Mouse (Mus musculus) kidney, adult 2 months (tissue): ENCODE measurements around the gene Il17re. TPM values are rescaled to one million over a fixed set of nuclear protein-coding genes. Genes with fewer than 3 reads are reported as not detected.

Experiments
- DNase-seq: peaks from one replicate; pipeline ENCODE4 v3.0.0; 2021
- H3K27ac ChIP-seq: fragments of 200-500 bp; 2 replicates; pipeline ENCODE4 v1.5.1; 2012; ENCODE audit warnings: low read depth, low read length, control low read depth, inconsistent platforms; ENCODE audit not compliant: insufficient read depth
- H3K27me3 ChIP-seq: fragments of 200-500 bp; replicated peaks from 2 replicates; pipeline ENCODE4 v1.6.1; 2012; ENCODE audit warnings: mild to moderate bottlenecking, moderate library complexity, low read length, inconsistent platforms; ENCODE audit not compliant: control insufficient read depth, insufficient read depth
- H3K36me3 ChIP-seq: fragments of 200-500 bp; 2 replicates; pipeline ENCODE4 v1.6.1; 2012; ENCODE audit warnings: mild to moderate bottlenecking, moderate library complexity, low read length, inconsistent platforms; ENCODE audit not compliant: control insufficient read depth, insufficient read depth
- H3K4me1 ChIP-seq: fragments of 200-500 bp; 2 replicates; pipeline ENCODE4 v1.6.1; 2011; ENCODE audit warnings: low read length; ENCODE audit not compliant: control insufficient read depth, insufficient read depth
- H3K4me3 ChIP-seq: fragments of 200-500 bp; 2 replicates; pipeline ENCODE4 v1.5.1; 2011; ENCODE audit warnings: mild to moderate bottlenecking, low read depth, low read length, control low read depth; ENCODE audit not compliant: insufficient read depth
- CTCF ChIP-seq: fragments of 200-500 bp; conservative IDR thresholded peaks from 2 replicates; pipeline ENCODE4 v1.5.1; 2011; ENCODE audit warnings: low read depth, mild to moderate bottlenecking, control low read depth, low read length, moderate library complexity, mixed read lengths; ENCODE audit not compliant: insufficient read depth, insufficient read length
- POLR2A ChIP-seq: fragments of 200-500 bp; IDR thresholded peaks from one replicate; pipeline ENCODE4 v1.6.1; 2011; ENCODE audit warnings: low read depth, low read length, control low read depth
- whole genome bisulfite sequencing: fragments of 180-500 bp; shearing (Covaris S2); methylation state at CpG from one replicate; pipeline ENCODE4 v1.1.7; 2018; 5-methylcytosine and 5-hydroxymethylcytosine counted together
- polyA plus RNA-seq: library from polyadenylated mRNA; depleted of rRNA; stranded (reverse); fragments of >200 nt; gene quantifications from 2 replicates; pipeline ENCODE4 v1.2.3, GENCODE M21; 2012

Gene Il17re
- polyA plus RNA-seq, 1 experiment = 25.7 TPM

- Histone ChIP-seq H3K27ac (no peak overlapping the region), H3K36me3 (no peaks in the 10 kb centered on the region), H3K4me1 (no peaks in the 10 kb centered on the region), H3K4me3 (no peak overlapping the region), H3K27me3 (no peaks in the 10 kb centered on the region)
- no peak; the same call in 1 of the 2 replicates for TF ChIP-seq CTCF
- 44% methylated on average over 5 of the region's 5 CpGs for WGBS
- DNase-seq = no peak
Observed at GRCm38 (mm10) chr6:113465602-113466001, 7.3 kb downstream of the Il17re start.

DNA sequence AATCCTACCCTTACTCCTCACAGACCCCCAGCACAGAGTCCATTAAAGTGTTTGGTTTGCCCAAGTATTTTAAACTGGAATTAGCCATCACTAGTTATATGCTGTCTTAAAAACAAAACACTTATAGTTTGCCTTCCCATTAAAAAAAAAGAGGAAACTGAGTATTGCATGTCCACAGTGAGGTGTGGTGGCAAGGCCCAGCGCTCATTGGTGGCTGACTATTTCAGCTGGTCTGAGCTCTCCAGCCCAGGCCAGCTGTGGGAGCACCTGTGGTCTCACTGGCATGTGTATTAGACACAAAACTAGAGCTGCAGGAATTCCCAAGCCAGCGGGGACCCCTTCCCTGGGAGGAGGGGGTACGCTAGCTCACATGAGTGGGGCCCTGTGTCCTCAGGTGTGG is 10.2 kb downstream of the Il17re start:
- DNase-seq = no peak
- 78% methylated on average over 3 of the region's 3 CpGs for WGBS

GRCm38 (mm10) chr6:113469021-113469420 is 10.7 kb downstream of the Il17re start:
- Histone ChIP-seq H3K4me3 (peak overlapping the region; percentile 27; the same call in 1 of the 2 replicates), H3K27me3 (no peaks in the 10 kb centered on the region), H3K36me3 (no peaks in the 10 kb centered on the region), H3K27ac (no peak overlapping the region), H3K4me1 (peaks cover 5% of the 10 kb centered on the region; the same call in 1 of the 2 replicates)
- DNase-seq = peak; percentile 87
- TF ChIP-seq POLR2A (no peak), CTCF (peak; percentile 91)
- WGBS = 4% methylated on average over 9 of the region's 9 CpGs

More for the DNA sequence above, 10.2 kb downstream of the Il17re start:
- Histone ChIP-seq H3K27me3 (no peaks in the 10 kb centered on the region), H3K4me3 (no peak overlapping the region), H3K27ac (no peak overlapping the region), H3K4me1 (peaks cover 5% of the 10 kb centered on the region; the same call in 1 of the 2 replicates), H3K36me3 (no peaks in the 10 kb centered on the region)
- TF ChIP-seq POLR2A (no peak), CTCF (no peak)

GRCm38 (mm10) chr6:113469432-113469831 is 11.1 kb downstream of the Il17re start:
- no peak overlapping the region for H3K27ac ChIP-seq
- TF ChIP-seq POLR2A (no peak), CTCF (peak; percentile 86)
- no peaks in the 10 kb centered on the region for H3K27me3 ChIP-seq
- 3% methylated on average over 31 of the region's 31 CpGs for WGBS
- no peaks in the 10 kb centered on the region for H3K36me3 ChIP-seq
- peaks cover 5% of the 10 kb centered on the region; the same call in 1 of the 2 replicates for H3K4me1 ChIP-seq
- peak overlapping the region; percentile 36; the same call in 1 of the 2 replicates for H3K4me3 ChIP-seq
- DNase-seq = peak; percentile 85

- Histone ChIP-seq H3K4me3 (peak within 1 kb of the TSS; percentile 37), H3K27me3 (no peaks in the 10 kb centered on the region), H3K4me1 (peaks cover 5% of the 10 kb centered on the region; the same call in 1 of the 2 replicates), H3K27ac (peak within 1 kb of the TSS; percentile 36; the same call in 1 of the 2 replicates), H3K36me3 (no peaks in the 10 kb centered on the region)
- WGBS = 10% methylated on average over 12 of the region's 12 CpGs
- DNase-seq = peak; percentile 89
- no peak for TF ChIP-seq CTCF
- no peak for TF ChIP-seq POLR2A
Observed at GRCm38 (mm10) chr6:113471297-113471936, 13.1 kb downstream of the Il17re start, which contains the start of gene Il17rc. TSS of gene Il17rc (plus strand) at chr6:113471427.

GRCm38 (mm10) chr6:113472061-113472460 is 13.8 kb downstream of the Il17re start:
- WGBS = 71% methylated on average over 10 of the region's 10 CpGs
- H3K27me3 ChIP-seq = no peaks in the 10 kb centered on the region
- no peak overlapping the region for H3K27ac ChIP-seq
- H3K4me3 ChIP-seq = no peak overlapping the region
- no peaks in the 10 kb centered on the region for H3K36me3 ChIP-seq
- DNase-seq = no peak
- TF ChIP-seq CTCF = no peak
- no peak for TF ChIP-seq POLR2A
- H3K4me1 ChIP-seq = peaks cover 5% of the 10 kb centered on the region; the same call in 1 of the 2 replicates

- no peak overlapping the region for H3K27ac ChIP-seq
- 77% methylated on average over 2 of the region's 2 CpGs for WGBS
- H3K4me3 ChIP-seq = no peak overlapping the region
- H3K36me3 ChIP-seq = no peaks in the 10 kb centered on the region
- H3K27me3 ChIP-seq = no peaks in the 10 kb centered on the region
- TF ChIP-seq CTCF (no peak), POLR2A (no peak)
- no peak for DNase-seq
- peaks cover 5% of the 10 kb centered on the region; the same call in 1 of the 2 replicates for H3K4me1 ChIP-seq
Observed at GRCm38 (mm10) chr6:113473246-113473645, 15.0 kb downstream of the Il17re start.
